Mouse (Mus musculus) stomach, embryonic 14.5 days (tissue): ENCODE measurements around the gene Rdh1. TPM values are rescaled to one million over a fixed set of nuclear protein-coding genes. Genes with fewer than 3 reads are reported as not detected.

Experiments
- ATAC-seq: fragments of 200-750 bp; cut with Nextera tagmentation; 2 replicates; pipeline ENCODE4 v1.8.0; 2017; ENCODE audit warnings: low read depth, moderate TSS enrichment; ENCODE audit not compliant: insufficient number of reproducible peaks, insufficient read depth, low FRiP score
- H3K27ac ChIP-seq: fragments of 300-500 bp; sonication (generic); 2 replicates; pipeline ENCODE4 v1.5.1; 2014; ENCODE audit warnings: mild to moderate bottlenecking, low read length, moderate library complexity, mixed read lengths
- H3K27me3 ChIP-seq: fragments of 300-500 bp; sonication (generic); 2 replicates; pipeline ENCODE4 v1.6.1; 2014; ENCODE audit warnings: low read length, control low read depth, mixed read lengths; ENCODE audit not compliant: control insufficient read depth, insufficient read depth
- H3K36me3 ChIP-seq: fragments of 300-500 bp; sonication (generic); 2 replicates; pipeline ENCODE4 v1.6.1; 2014; ENCODE audit warnings: mild to moderate bottlenecking, control low read depth, low read length, moderate library complexity, mixed read lengths; ENCODE audit not compliant: control insufficient read depth, insufficient read depth
- H3K4me1 ChIP-seq: fragments of 300-500 bp; sonication (generic); 2 replicates; pipeline ENCODE4 v1.6.1; 2014; ENCODE audit warnings: low read length, control low read depth, mixed read lengths; ENCODE audit not compliant: control insufficient read depth, insufficient read depth
- H3K4me2 ChIP-seq: fragments of 300-500 bp; sonication (generic); replicated peaks from 2 replicates; pipeline ENCODE4 v1.6.1; 2014; ENCODE audit warnings: low read depth, low read length, control low read depth
- H3K4me3 ChIP-seq: fragments of 300-500 bp; sonication (generic); 2 replicates; pipeline ENCODE4 v1.5.1; 2014; ENCODE audit warnings: low read depth, low read length, control low read depth
- H3K9ac ChIP-seq: fragments of 300-500 bp; sonication (generic); replicated peaks from 2 replicates; pipeline ENCODE4 v1.6.1; 2014; ENCODE audit warnings: low read depth, mild to moderate bottlenecking, control low read depth, low read length, moderate library complexity, mixed read lengths
- H3K9me3 ChIP-seq: fragments of 300-500 bp; sonication (generic); 2 replicates; pipeline ENCODE4 v1.6.1; 2016; ENCODE audit warnings: low read depth, low read length, control low read depth; ENCODE audit not compliant: control insufficient read depth
- WGBS: fragments of 180-500 bp; shearing (Covaris S2); extraction: QIAGEN DNeasy Blood & Tissue Kit; methylation state at CpG from one replicate; pipeline ENCODE4 v1.1.7; 2014; 5-methylcytosine and 5-hydroxymethylcytosine counted together
- polyA plus RNA-seq: library from polyadenylated mRNA; unstranded; fragments of >200 nt; fragmentation: Nextera tagmentation; extraction: Ambion mirVana; gene quantifications from 2 replicates; pipeline ENCODE4 v1.2.1, GENCODE M21; 2014

Rdh1 gene
- polyA plus RNA-seq = not detected in 2 replicates

DNA sequence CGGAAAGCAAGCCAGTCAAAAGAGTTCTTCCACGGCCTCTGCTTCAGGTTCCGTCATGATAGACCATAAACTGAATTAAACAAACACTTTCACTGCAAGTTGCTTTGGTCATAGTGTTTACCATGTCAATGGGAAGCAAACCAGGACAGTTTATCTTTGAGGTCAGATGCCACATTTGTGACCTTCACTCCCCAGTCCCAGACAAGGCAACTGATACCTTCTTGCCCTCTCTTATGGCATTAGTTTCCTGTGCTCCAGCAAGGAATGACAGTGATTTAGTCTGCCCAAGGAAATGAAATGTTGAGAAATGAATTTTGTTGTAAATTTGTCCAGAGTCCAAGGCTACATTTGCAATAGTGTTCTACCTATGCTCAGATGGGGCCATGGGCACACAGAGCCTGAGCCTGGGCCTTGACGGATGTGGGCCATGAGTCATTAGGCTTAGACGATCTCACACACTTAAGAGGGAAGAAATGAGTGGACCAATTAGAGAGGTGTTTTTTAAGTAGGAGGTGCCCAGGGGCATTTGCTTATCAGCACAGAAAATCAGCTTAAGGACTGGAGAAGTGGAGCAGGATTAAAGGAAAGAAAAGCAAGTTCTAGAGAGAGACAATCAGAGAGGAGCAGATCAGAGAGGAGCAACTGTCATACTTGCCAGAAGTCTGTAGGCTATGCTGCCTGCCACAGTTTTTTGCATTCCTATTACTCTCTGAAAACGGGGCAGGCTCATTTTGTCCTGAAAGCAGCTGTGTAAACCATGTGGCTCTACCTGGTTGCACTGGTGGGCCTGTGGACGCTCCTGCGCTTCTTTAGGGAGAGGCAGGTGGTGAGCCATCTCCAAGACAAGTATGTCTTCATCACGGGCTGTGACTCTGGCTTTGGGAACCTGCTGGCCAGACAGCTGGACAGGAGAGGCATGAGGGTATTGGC lies at the start of gene Rdh1, which contains the start of gene Rdh16f1:
TSS of gene Rdh1 (plus strand) at position 541 of the 930 bp plus-strand sequence.
TSS of gene Rdh16f1 (plus strand) at position 607 of the 930 bp plus-strand sequence.
- no peak within 1 kb of the TSS for H3K4me2 ChIP-seq
- H3K4me3 ChIP-seq = no peak within 1 kb of the TSS
- no peaks in the 10 kb centered on the region for H3K27me3 ChIP-seq
- H3K36me3 ChIP-seq = no peaks in the 10 kb centered on the region
- no peak within 1 kb of the TSS for H3K27ac ChIP-seq
- 0 out of 2 replicates have a peak, but pooled peaks cover 10% of the 10 kb centered on the region for H3K4me1 ChIP-seq
- H3K9me3 ChIP-seq = no peaks in the 10 kb centered on the region
- no peak for ATAC-seq
- no peak within 1 kb of the TSS for H3K9ac ChIP-seq
- 57% methylated on average over 8 of the region's 9 CpGs for WGBS

DNA sequence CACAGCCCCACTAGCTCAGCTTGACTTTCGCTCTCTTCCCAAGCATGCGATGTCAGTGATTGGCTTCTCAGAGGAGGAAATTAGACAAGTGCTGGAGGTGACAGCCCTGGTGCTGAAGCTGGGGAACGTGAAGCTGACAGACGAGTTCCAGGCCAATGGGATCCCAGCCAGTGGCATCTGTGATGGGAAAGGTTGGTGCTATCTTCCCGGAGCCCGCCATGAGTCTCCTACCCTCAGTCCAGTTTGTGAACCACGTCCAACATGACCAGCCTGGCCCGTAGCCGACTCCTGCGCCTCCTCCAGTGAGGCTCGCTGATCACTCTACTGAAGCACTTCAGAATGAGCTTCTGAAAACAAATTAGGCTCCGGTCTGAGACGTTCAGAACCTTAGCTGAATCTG lies 49.2 kb upstream of the Rdh1 start:
- no peak overlapping the region for H3K4me2 ChIP-seq
- no peak for ATAC-seq
- no peak overlapping the region for H3K9ac ChIP-seq
- H3K27ac ChIP-seq = no peak overlapping the region
- no peaks in the 10 kb centered on the region for H3K9me3 ChIP-seq
- 78% methylated on average over 13 of the region's 13 CpGs for WGBS
- no peaks in the 10 kb centered on the region for H3K27me3 ChIP-seq
- H3K4me3 ChIP-seq = no peak overlapping the region
- H3K36me3 ChIP-seq = no peaks in the 10 kb centered on the region
- H3K4me1 ChIP-seq = 0 out of 2 replicates have a peak, but pooled peaks cover 3% of the 10 kb centered on the region

DNA sequence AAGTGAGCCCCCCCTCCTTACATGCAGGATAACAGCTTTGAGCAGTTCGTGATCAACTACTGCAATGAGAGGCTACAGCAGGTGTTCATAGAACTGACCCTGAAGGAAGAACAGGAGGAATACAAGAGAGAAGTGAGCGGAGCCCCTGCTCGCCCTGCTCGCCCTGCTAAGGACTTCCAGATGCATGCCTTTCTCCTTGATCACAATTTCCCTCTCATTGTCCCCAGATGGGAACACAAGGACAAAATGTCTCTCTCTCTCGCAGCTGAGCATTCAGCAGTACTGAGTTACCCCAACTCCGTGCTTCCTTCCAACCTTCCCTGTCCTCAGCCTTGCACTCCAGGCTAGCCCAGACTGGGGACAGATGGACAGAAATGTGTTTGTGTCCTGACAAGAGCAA lies 46.8 kb upstream of the Rdh1 start:
- no peaks in the 10 kb centered on the region for H3K9me3 ChIP-seq
- no peak overlapping the region for H3K4me2 ChIP-seq
- no peak overlapping the region for H3K4me3 ChIP-seq
- H3K27ac ChIP-seq = no peak overlapping the region
- no peaks in the 10 kb centered on the region for H3K4me1 ChIP-seq
- WGBS = 75% methylated on average over 6 of the region's 6 CpGs
- no peak for ATAC-seq
- H3K27me3 ChIP-seq = no peaks in the 10 kb centered on the region
- no peak overlapping the region for H3K9ac ChIP-seq
- no peaks in the 10 kb centered on the region for H3K36me3 ChIP-seq

DNA sequence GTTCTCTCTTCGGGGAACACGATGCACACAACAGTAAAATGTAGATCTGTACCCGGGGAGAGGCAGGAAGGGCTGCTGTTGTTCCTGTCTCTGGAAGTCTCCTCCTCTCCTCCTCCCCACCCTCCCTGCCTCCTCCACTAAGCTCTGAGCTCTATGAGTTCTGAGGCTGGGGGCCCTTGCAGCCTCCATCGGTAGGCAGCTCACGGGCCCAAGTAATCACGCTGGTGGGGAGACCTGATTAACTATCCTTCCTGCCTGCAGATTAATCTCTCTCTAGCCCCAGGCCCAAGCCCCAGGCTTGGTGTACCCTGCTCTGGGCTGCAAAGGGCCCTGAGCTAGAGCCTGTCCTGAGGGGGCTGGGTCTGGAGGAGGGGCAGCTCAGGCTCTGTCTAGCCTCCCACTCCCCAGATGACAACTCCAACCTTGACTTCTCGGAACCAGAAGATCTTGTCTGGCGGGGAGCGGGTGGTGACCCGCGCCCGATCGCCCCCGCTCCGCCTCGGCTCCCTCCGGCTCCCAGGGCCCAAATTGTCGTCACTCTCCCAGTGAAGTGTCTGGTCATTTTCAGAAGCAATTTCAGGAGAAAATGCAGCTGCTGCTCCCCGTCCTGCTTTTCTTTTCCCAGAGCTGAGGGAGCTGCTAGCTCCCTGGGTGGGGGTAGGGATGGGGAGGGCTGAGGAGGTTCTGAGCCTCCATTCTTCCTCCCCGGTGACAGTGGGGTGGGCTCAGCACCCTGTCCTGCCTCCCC lies 37.7 kb upstream of the Rdh1 start:
- Histone ChIP-seq H3K27me3 (no peaks in the 10 kb centered on the region), H3K4me2 (peak overlapping the region; percentile 47), H3K4me1 (peaks cover 21% of the 10 kb centered on the region), H3K9me3 (no peaks in the 10 kb centered on the region), H3K27ac (peak overlapping the region; percentile 94), H3K36me3 (no peaks in the 10 kb centered on the region), H3K9ac (peak overlapping the region; percentile 36), H3K4me3 (peak overlapping the region; percentile 17; the same call in 1 of the 2 replicates)
- WGBS = 7% methylated on average over 20 of the region's 20 CpGs
- peak; percentile 59; the same call in 1 of the 2 replicates for ATAC-seq

DNA sequence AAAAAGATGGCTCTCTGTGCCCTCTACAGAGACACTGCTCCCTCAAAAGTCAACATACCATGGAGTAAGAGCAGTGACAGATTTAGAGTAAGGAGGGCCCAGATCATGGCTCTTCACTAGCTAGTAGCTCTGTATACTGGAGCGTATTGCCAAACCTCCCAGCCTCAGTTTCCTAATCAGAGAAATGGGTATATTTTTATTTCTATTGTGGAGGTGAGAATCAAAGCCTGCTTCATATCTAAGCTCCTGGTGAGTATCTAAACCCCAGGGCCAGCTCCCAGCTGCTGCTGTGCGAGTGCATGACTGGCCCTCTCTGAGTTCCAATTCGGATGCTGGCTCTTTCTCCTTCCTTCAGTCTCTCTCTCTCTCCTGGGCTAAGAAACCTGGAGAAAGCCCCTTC lies 35.3 kb upstream of the Rdh1 start, which contains the start of gene Tac2:
TSS of gene Tac2 (plus strand) at position 301 of the 400 bp plus-strand sequence.
- no peak within 1 kb of the TSS for H3K9ac ChIP-seq
- peaks cover 21% of the 10 kb centered on the region for H3K4me1 ChIP-seq
- no peaks in the 10 kb centered on the region for H3K27me3 ChIP-seq
- no peak within 1 kb of the TSS for H3K27ac ChIP-seq
- no peaks in the 10 kb centered on the region for H3K9me3 ChIP-seq
- WGBS = 80% methylated on average over 3 of the region's 3 CpGs
- no peaks in the 10 kb centered on the region for H3K36me3 ChIP-seq
- no peak for ATAC-seq
- no peak within 1 kb of the TSS for H3K4me3 ChIP-seq
- no peak within 1 kb of the TSS for H3K4me2 ChIP-seq

DNA sequence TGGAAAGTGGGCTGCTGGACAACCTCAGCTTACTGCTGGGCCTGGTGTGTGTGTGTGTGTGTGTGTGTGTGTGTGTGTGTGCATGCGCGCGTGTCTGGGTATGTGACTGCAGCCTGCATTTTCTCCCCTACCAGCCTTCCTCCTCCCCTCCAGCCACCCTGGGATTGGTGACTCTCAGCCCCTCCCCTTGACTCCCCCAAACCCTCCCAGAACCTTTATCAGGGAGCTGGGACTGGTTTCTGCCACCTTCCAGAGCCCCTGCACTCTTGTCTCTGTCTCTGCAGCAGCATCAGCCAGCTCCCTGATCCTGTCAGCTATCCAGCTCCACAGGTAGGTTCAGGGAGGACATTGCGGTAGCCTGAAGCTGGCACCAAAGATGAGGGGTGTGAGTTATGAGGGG lies 34.4 kb upstream of the Rdh1 start:
- no peak overlapping the region for H3K27ac ChIP-seq
- no peak overlapping the region for H3K4me3 ChIP-seq
- peaks cover 21% of the 10 kb centered on the region for H3K4me1 ChIP-seq
- H3K9me3 ChIP-seq = no peaks in the 10 kb centered on the region
- ATAC-seq = no peak
- no peak overlapping the region for H3K4me2 ChIP-seq
- no peaks in the 10 kb centered on the region for H3K36me3 ChIP-seq
- no peaks in the 10 kb centered on the region for H3K27me3 ChIP-seq
- WGBS = 64% methylated on average over 4 of the region's 4 CpGs
- no peak overlapping the region for H3K9ac ChIP-seq

DNA sequence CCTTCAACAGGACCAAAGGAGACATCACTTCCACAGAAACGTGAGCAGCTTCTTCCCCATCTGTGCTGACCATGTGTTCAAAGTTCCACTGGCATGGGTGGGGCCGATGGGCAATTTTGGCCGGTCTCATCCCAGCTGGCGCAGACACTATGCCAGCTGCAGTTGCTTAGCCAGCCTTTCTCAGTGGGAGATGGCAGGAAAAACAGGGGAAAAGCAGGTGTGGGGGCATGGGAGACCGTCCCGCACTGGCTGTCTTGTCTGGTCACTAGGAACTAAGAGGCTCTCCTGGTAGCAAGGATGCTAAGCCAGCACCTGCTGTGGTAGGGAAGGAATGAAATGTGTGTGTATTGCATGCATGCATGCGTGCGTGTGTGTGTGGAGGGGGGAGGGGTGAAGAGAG lies 31.1 kb upstream of the Rdh1 start:
- no peaks in the 10 kb centered on the region for H3K4me1 ChIP-seq
- H3K27me3 ChIP-seq = no peaks in the 10 kb centered on the region
- H3K4me3 ChIP-seq = no peak overlapping the region
- no peak overlapping the region for H3K9ac ChIP-seq
- no peak overlapping the region for H3K4me2 ChIP-seq
- H3K9me3 ChIP-seq = no peaks in the 10 kb centered on the region
- H3K36me3 ChIP-seq = no peaks in the 10 kb centered on the region
- no peak for ATAC-seq
- 75% methylated on average over 8 of the region's 8 CpGs for WGBS
- no peak overlapping the region for H3K27ac ChIP-seq

DNA sequence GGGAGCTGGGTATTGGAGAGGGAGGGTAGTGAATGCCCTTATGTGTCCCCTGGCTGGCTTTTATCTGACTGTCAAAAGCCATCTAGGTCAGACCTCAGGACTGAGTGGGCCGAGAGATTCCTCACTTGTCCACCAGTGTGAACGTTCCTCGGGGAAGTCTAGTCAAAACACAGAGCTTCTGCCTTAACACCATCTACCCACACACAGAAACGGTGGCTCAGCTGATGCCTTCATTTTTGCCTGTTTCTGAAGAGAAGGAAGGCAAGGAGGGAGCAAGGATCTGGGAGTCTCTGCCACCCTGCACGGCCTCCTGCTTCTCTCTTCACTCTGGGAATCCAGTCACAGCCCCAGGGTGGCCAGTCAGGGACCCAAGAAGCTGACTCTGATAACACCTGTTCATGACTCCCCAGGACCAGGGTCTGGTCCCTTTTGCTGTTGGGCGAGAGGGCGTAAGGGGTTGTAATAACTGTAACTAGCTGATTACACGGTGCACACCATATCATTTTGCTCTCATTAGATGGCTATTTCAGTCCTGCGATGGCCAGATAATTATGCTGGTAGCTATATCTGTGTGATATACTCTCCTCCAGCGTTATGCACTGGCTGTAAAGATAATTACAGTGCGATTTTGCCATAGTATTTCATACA lies 29.1 kb upstream of the Rdh1 start:
- H3K4me3 ChIP-seq = no peak overlapping the region
- no peak for ATAC-seq
- no peaks in the 10 kb centered on the region for H3K4me1 ChIP-seq
- no peaks in the 10 kb centered on the region for H3K9me3 ChIP-seq
- no peaks in the 10 kb centered on the region for H3K27me3 ChIP-seq
- H3K4me2 ChIP-seq = no peak overlapping the region
- WGBS = 74% methylated on average over 11 of the region's 11 CpGs
- no peaks in the 10 kb centered on the region for H3K36me3 ChIP-seq
- H3K9ac ChIP-seq = no peak overlapping the region
- H3K27ac ChIP-seq = no peak overlapping the region
